Mouse (Mus musculus) leukemia stem cell, adult 10-12 weeks (primary cell): Measurements from ENCODE around the gene Acvr1b. TPM values are rescaled to one million over a fixed set of nuclear protein-coding genes. Genes with fewer than 3 reads are reported as not detected.

Experiments used
- polyA plus RNA-seq: library from polyadenylated mRNA; stranded (reverse); fragments of >175 nt; gene quantifications from 2 replicates; pipeline ENCODE4 v1.2.3, GENCODE M21; 2012; ENCODE audit warnings: low replicate concordance

Gene Acvr1b
- polyA plus RNA-seq: 2.2 and 3.4 TPM in 2 replicates

DNA sequence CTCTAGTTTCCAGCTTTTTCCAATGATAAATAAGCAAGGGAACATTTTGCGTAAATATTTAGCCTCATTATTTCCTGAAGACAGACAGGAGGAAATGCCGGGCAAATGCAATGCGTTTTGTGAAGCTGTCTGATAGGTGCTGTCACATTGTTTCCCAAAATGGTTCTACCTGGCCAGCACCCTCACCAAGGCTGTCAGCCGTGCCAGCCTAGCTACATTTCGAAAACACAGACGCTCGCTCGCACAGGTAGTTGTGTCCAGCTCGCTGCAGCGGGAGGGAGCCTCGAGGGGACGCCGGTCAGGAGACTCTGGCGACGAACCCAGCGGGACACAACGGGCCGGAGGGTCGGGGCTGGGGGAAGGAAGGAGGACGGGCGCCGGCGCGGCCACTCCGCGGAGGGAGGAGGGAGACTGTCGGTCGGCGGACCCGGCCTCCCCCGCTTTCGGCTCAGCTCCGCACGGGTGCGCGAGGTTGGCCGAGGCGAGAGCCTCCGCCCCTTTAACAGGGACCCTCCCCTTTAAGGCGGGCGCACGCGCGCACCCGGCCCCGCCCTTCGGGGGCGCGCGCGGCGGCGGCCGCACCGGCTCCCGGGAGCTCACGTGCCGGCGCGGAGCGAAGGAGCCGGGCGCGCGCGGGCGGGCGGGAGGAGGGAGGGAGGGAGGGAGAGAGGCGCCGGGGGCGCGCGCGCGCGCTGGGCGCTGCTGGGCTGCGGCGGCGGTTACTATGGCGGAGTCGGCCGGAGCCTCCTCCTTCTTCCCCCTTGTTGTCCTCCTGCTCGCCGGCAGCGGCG, at the start of gene Acvr1b:
Acvr1b (plus strand) TSS at position 647 of the 791 bp plus-strand sequence.

DNA sequence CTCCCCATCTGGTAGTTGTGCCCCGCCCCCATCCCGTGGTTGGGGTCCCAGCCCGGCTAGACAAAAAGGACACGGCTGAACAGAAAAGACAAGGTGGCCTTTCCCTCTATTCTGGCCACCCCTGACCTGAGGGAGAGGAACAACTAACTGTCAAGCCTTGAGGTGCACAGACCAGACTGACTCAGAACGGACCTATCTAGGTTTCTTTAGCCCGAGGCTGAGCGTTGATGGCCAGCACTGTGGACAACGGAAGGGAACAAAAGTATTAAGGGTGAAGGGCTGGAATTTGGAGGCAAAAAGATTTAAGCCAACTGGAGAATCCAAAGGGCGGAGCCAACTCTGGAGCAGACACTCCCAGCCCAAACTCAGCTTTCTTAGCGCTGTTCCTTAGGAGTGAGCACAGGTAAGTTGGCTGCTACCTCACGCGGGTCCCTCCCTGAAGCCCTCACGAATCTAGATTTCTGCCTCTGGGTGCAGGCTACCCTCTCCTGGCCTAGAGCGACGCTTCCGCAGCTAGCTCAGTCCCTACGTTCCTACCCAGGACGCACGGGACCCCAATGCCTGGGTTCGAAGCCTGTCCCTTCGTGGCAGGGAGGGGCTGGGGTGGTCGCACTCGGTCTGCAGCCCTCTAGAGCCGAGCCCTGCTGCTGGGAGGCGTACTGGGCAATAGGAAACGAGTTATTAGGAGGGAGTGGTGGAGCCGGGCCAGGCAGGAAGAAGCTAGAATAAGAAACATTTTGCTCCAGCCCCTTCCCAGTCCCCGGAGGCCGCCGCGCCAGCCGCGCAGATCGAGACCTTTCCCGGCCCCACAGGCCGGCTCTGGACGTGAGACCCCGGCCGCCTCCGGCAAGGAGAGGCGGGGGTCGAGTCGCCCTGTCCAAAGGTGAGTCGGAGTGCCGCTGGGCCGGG, 45.4 kb upstream of the Acvr1b start, which contains the start of gene Acvrl1:
Acvrl1 (plus strand) TSS at position 342 of the 909 bp plus-strand sequence.

DNA sequence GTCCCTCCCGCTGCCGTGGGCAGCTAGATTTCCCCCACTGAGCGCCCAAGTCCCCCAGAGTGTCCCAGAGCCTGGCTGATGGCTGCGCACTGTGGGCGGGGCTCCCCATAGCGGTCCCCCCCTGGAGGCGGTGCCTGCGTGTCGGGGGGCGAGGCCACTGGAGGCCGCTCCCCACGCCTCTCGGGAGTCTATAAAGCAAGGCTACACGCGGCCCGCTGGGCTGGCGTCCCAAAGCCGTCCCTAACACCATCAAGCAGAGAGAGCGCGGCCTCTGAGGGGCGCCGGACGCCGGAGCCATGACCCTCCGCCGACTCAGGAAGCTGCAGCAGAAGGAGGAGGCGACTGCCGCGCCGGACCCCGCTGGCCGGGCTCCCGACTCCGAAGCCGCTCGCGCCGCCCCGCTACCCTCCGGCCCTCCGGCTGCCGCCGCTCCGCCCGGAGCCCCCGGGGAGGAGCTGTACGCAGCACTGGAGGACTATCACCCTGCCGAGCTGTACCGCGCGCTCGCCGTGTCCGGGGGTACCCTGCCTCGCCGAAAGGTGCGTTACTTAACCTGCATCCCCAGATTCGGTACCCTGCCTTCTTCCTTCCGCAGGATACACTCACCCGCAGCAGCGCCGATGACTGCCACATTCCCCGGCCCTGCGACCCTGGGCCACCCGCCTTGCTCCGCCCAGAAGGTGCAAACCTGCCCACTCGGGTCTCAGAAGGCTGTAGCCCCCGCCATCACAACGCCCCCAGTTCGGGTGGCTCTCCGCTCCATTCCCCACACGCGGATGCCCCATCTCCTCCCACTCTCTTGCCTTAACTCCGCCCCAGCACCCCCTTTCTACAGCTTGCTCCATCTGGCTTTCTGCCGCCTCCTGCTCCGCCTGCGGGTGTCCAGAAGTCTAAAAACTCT, 50.4 kb downstream of the Acvr1b start, which contains the start of gene Grasp:
Grasp (plus strand) TSS at position 183 of the 901 bp plus-strand sequence.

DNA sequence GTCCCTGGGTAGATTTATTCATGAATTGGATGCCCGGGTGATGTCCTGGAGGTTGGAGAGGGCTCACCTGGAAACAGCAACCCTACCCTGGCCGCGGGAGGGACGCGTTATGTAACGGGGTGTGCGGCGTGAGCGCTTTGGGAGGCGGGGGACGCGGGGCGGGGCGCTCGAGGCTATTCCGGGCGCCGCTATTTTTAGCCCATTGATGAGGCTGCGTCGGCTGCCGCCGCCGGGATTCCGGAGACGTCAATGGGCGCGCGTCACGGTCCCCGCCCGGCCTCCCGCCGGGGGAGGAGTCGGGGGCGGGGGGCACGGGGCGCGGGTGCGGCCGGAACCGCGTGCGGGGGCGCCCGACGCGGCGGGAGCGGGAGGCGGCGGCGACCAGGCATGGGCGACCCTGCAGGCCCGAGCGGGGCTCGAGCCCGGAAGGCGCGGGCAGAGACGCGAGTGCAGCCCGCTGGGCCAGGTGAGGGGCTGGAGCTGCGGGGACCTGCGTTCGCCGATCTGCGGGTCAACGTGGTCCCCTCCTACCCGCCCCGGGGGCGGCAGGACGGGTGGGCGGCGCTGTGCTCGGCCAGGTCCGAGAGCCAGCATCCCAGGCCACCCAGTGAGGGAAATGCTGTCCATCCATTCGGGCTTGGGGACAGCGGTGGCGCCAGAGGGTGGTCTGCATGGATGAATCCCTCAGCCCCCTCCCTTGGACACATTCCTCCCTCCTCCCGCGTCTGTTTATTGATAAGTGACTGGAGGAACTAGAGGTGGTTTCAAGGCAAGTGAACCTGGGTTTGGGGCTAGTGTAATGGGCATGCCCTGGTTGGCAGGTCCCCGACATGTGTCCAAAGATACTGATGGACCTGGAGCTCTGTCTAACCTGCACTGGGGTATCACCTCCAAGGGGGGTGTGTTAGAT, 80.3 kb downstream of the Acvr1b start, which contains the start of gene Nr4a1:
Nr4a1 (plus strand) TSS at position 384 of the 910 bp plus-strand sequence.

Other genes starting within 250 kb of the Acvr1b start
- not detected in 2 replicates for gene Gm47841, start 126.7 kb upstream of the Acvr1b start, polyA plus RNA-seq
- 0.31 and 0.45 TPM in 2 replicates for gene Fignl2, start 95.5 kb upstream of the Acvr1b start, polyA plus RNA-seq
- not detected in 2 replicates for gene Ankrd33, start 58.3 kb upstream of the Acvr1b start, polyA plus RNA-seq
- gene Acvrl1, start 45.5 kb upstream of the Acvr1b start, polyA plus RNA-seq: 2.6 and 4.8 TPM in 2 replicates
- gene Grasp, start 50.1 kb downstream of the Acvr1b start, polyA plus RNA-seq: 1.2 and 3.3 TPM in 2 replicates
- 10.4 and 12.2 TPM in 2 replicates for gene Nr4a1, start 80.2 kb downstream of the Acvr1b start, polyA plus RNA-seq
- gene Atg101, start 110.2 kb downstream of the Acvr1b start, polyA plus RNA-seq: 29.8 and 32.9 TPM in 2 replicates
- not detected in 2 replicates for gene 6030408B16Rik, start 119.1 kb downstream of the Acvr1b start, polyA plus RNA-seq
- 1.4 and 1.5 TPM in 2 replicates for gene Krt80, start 196.1 kb downstream of the Acvr1b start, polyA plus RNA-seq
- gene Krt7, start 237.0 kb downstream of the Acvr1b start, polyA plus RNA-seq: 0.35 and 0.40 TPM in 2 replicates